18 mouse cellular contexts compared by ENCODE assay signal in genomic region chr6:143967724-143968400, GRCm38 (mm10).
DNase-seq lines count a peak whose midpoint lies in the region; ATAC-seq and TF ChIP-seq lines count a peak whose summit lies in the region.
"Had no signal": no experiment of that assay in that cellular context is flagged by ENCODE, and none has a peak within 500 bp of the region (broad histone marks: within the 10 kb centered on the region; RNA-seq: fewer than 3 reads in every experiment).

No protein-coding gene starts in this region.

- 0 out of 2 replicates have a peak, but pooled peaks cover 4% of the 10 kb centered on the region for H3K4me1 ChIP-seq in forebrain, embryonic 14.5 days (ENCODE audit: control insufficient read depth, insufficient read depth, low read length)
- H3K4me1 ChIP-seq in forebrain, embryonic 11.5 days (replicated peaks; ENCODE audit: control insufficient read depth, insufficient read depth, low read length): no peaks in the 10 kb centered on the region; the same call in 1 of the 2 replicates
- H3K4me1 ChIP-seq: heart, embryonic 12.5 days; limb, embryonic 13.5 days; liver, embryonic 15.5 days had no signal

- no peaks in the 10 kb centered on the region for H3K27me3 ChIP-seq in forebrain, embryonic 14.5 days (replicated peaks; ENCODE audit: control insufficient read depth, insufficient read depth, low read length)
- H3K27me3 ChIP-seq in forebrain, embryonic 11.5 days (ENCODE audit: control insufficient read depth, insufficient read depth, low read length): no peaks in the 10 kb centered on the region
- H3K27me3 ChIP-seq: embryonic facial prominence, embryonic 13.5 days; heart, embryonic 12.5 days; limb, embryonic 13.5 days; liver, embryonic 15.5 days had no signal

- no peak overlapping the region for H3K9ac ChIP-seq in forebrain, embryonic 14.5 days (ENCODE audit: low read length)
- no peak overlapping the region for H3K9ac ChIP-seq in forebrain, embryonic 11.5 days (ENCODE audit: low read length)
- H3K9ac ChIP-seq: embryonic facial prominence, embryonic 13.5 days; heart, embryonic 12.5 days; limb, embryonic 13.5 days; liver, embryonic 15.5 days had no signal

- 0 out of 2 replicates have a peak, but pooled peaks have one; percentile 48 for ATAC-seq in forebrain, embryonic 14.5 days
- ATAC-seq in forebrain, embryonic 11.5 days (replicated peaks; ENCODE audit: low FRiP score): no peak
- ATAC-seq: activated CD4-positive, CD25-positive, alpha-beta regulatory T cell, adult 4 months had no signal

- H3K4me3 ChIP-seq in forebrain, embryonic 14.5 days (ENCODE audit: low read depth, low read length): no peak overlapping the region
- no peak overlapping the region for H3K4me3 ChIP-seq in forebrain, embryonic 11.5 days (ENCODE audit: low read depth, low read length)
- H3K4me3 ChIP-seq in left cerebral cortex, adult 2 months: peak overlapping the region; percentile 18; the same call in 1 of the 2 replicates
- H3K4me3 ChIP-seq in gastrocnemius, adult 2 months: no peak overlapping the region; the same call in 1 of the 2 replicates
- H3K4me3 ChIP-seq: embryonic facial prominence, embryonic 13.5 days; heart, embryonic 12.5 days; limb, embryonic 13.5 days; liver, embryonic 15.5 days had no signal

- H3K36me3 ChIP-seq in forebrain, embryonic 14.5 days (ENCODE audit: control insufficient read depth, insufficient read depth, low read length): no peaks in the 10 kb centered on the region
- H3K36me3 ChIP-seq in forebrain, embryonic 11.5 days (ENCODE audit: control insufficient read depth, insufficient read depth, low read length): no peaks in the 10 kb centered on the region
- H3K36me3 ChIP-seq: embryonic facial prominence, embryonic 13.5 days; heart, embryonic 12.5 days; liver, embryonic 15.5 days had no signal

- WGBS in forebrain, embryonic 14.5 days: 53% methylated on average over 9 of the region's 9 CpGs
- WGBS in forebrain, embryonic 11.5 days: 59% methylated on average over 9 of the region's 9 CpGs

- no peak for TF ChIP-seq POLR2A in brain, embryonic 14.5 days (IDR thresholded peaks at IDR 0.05; ENCODE audit: borderline replicate concordance, extremely low read depth, insufficient read depth, insufficient read length, poor library complexity, severe bottlenecking)

- intact Hi-C loops in left cerebral cortex, adult 2 months (cut with DNase I): no loop called here
- intact Hi-C loops in gastrocnemius, adult 2 months (cut with DNase I): no loop called here

- peak; percentile 24 for TF ChIP-seq CTCF in left cerebral cortex, adult 2 months (IDR thresholded peaks at IDR 0.05)
- no peak for TF ChIP-seq CTCF in brain, embryonic 14.5 days (IDR thresholded peaks at IDR 0.05; ENCODE audit: borderline replicate concordance, extremely low read depth, insufficient read depth, insufficient read length)
- no peak for TF ChIP-seq CTCF in gastrocnemius, adult 2 months (IDR thresholded peaks at IDR 0.05)

- no peaks in the 10 kb centered on the region for H3K9me3 ChIP-seq in forebrain, embryonic 14.5 days (replicated peaks; ENCODE audit: control insufficient read depth, low read length)
- H3K9me3 ChIP-seq in forebrain, embryonic 11.5 days (ENCODE audit: control insufficient read depth, low read length): no peaks in the 10 kb centered on the region
- H3K9me3 ChIP-seq: embryonic facial prominence, embryonic 13.5 days; limb, embryonic 13.5 days; liver, embryonic 15.5 days had no signal

- peak overlapping the region; percentile 21; the same call in 1 of the 2 replicates for H3K27ac ChIP-seq in forebrain, embryonic 14.5 days (ENCODE audit: low read depth, low read length)
- no peak overlapping the region for H3K27ac ChIP-seq in forebrain, embryonic 11.5 days (ENCODE audit: low read depth, low read length)
- H3K27ac ChIP-seq in left cerebral cortex, adult 2 months: peak overlapping the region; percentile 59
- H3K27ac ChIP-seq in gastrocnemius, adult 2 months: no peak overlapping the region
- H3K27ac ChIP-seq: embryonic facial prominence, embryonic 13.5 days; limb, embryonic 13.5 days; liver, embryonic 15.5 days had no signal

- no peak overlapping the region for H3K4me2 ChIP-seq in forebrain, embryonic 14.5 days (ENCODE audit: low read length)
- H3K4me2 ChIP-seq in forebrain, embryonic 11.5 days (ENCODE audit: low read depth, low read length, severe bottlenecking): no peak overlapping the region
- H3K4me2 ChIP-seq: embryonic facial prominence, embryonic 13.5 days; heart, embryonic 12.5 days; limb, embryonic 13.5 days; liver, embryonic 15.5 days had no signal

- DNase-seq in forebrain, embryonic 14.5 days (ENCODE audit: low spot score): no peak
- DNase-seq in forebrain, embryonic 11.5 days (ENCODE audit: low spot score): no peak
- no peak for DNase-seq in left cerebral cortex, adult 2 months (ENCODE audit: extremely low spot score in 1 of 2, low spot score in 2 of 2)
- DNase-seq in left cerebral cortex, adult 8-10 months (ENCODE audit: low spot score in 2 of 2): no peak
- DNase-seq in ES-CJ7 (ENCODE audit: low read depth, low spot score): peak; percentile 44
- DNase-seq in brain, embryonic 14.5 days (ENCODE audit: low read depth): peak; percentile 41
- no peak for DNase-seq in gastrocnemius, adult 2 months
- DNase-seq in right cerebral cortex, adult 2 months (ENCODE audit: low spot score in 2 of 2): no peak
- DNase-seq: gastrocnemius, postnatal 36 days; heart, postnatal 36 days; kidney, adult 11 months; kidney, postnatal 36 days; lung, postnatal 14 days had no signal

Comparison
In these comparisons a context has a peak if more than half of its experiments do, and no peak if none do; other contexts are left out.
1. H3K27ac ChIP-seq: peak in forebrain, embryonic 14.5 days (single experiment) and left cerebral cortex, adult 2 months (single experiment); none in forebrain, embryonic 11.5 days (single experiment) and gastrocnemius, adult 2 months (single experiment).
2. DNase-seq: peak in ES-CJ7 (single experiment) and brain, embryonic 14.5 days (single experiment); none in forebrain, embryonic 14.5 days (single experiment), forebrain, embryonic 11.5 days (single experiment), left cerebral cortex, adult 2 months (0 of 2), left cerebral cortex, adult 8-10 months (0 of 2), gastrocnemius, adult 2 months (single experiment) and right cerebral cortex, adult 2 months (0 of 2).